Comparison of ENCODE assay signal across 10 mouse cellular contexts in the genomic region with DNA sequence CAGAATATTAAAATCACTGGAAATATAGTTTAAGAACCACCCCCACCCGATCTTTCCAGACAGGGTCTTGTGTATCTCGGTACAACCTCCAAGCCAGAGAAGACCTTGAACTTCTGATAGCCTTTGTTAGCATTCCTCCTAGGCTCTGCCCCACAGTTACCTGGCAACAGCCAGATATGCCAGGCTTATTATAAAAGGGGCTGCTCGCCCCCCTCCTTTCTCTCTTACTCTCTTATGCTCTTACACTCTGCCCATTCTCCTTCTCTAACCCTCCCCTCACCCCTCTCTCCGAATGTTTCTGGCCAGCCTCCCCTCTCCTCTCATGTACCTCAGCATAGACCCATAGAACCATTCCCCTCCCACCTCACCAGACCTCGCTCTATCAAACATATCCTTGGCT.
"Had no signal": no experiment of that assay in that cellular context is flagged by ENCODE, and none has a peak within 500 bp of the region (broad histone marks: within the 10 kb centered on the region; RNA-seq: fewer than 3 reads in every experiment).

No protein-coding gene starts in this region.

- H3K36me3 ChIP-seq: intestine, embryonic 15.5 days; limb, embryonic 10.5 days; liver, embryonic 15.5 days; neural tube, embryonic 13.5 days had no signal

- H3K9me3 ChIP-seq: intestine, embryonic 15.5 days; limb, embryonic 10.5 days; liver, embryonic 15.5 days; neural tube, embryonic 13.5 days had no signal

- H3K4me3 ChIP-seq: intestine, embryonic 15.5 days; left cerebral cortex, adult 2 months; limb, embryonic 10.5 days; liver, embryonic 15.5 days; neural tube, embryonic 13.5 days had no signal

- ATAC-seq: intestine, embryonic 15.5 days had no signal

- H3K4me2 ChIP-seq: intestine, embryonic 15.5 days; liver, embryonic 11.5 days; liver, embryonic 15.5 days; neural tube, embryonic 13.5 days had no signal

- H3K27me3 ChIP-seq: intestine, embryonic 15.5 days; liver, embryonic 15.5 days; neural tube, embryonic 13.5 days had no signal

- DNase-seq: kidney, adult 18-20 months; kidney, postnatal 25 days; lung, adult 2 months; thymus, postnatal 4 days had no signal

- H3K27ac ChIP-seq: intestine, embryonic 15.5 days; left cerebral cortex, adult 2 months; limb, embryonic 10.5 days; liver, embryonic 15.5 days; neural tube, embryonic 13.5 days had no signal

- H3K9ac ChIP-seq: intestine, embryonic 15.5 days; liver, embryonic 15.5 days; neural tube, embryonic 13.5 days had no signal

- H3K4me1 ChIP-seq: intestine, embryonic 15.5 days; liver, embryonic 15.5 days; neural tube, embryonic 13.5 days had no signal
